Mouse (Mus musculus) MEL (cell line): Measurements from ENCODE around the gene Vps8. TPM values are rescaled to one million over a fixed set of nuclear protein-coding genes. Genes with fewer than 3 reads are reported as not detected.

Source experiments
- DNase-seq: peaks from one replicate; pipeline ENCODE4 v3.0.0; 2011; ENCODE audit warnings: low read depth, low spot score
- H3K27ac ChIP-seq: 2 replicates; pipeline ENCODE4 v1.5.1; 2012; ENCODE audit warnings: low read depth, mild to moderate bottlenecking, control low read depth, low read length, moderate library complexity; ENCODE audit not compliant: control insufficient read depth
- H3K27me3 ChIP-seq, 2 experiments: fragments of 150-350 bp in 1 of 2; sonication (generic) in 1 of 2; 2 replicates each; pipeline ENCODE4 v1.6.1; 2012; ENCODE audit warnings: low read length in 2 of 2, mild to moderate bottlenecking in 2 of 2, improper control_type of control experiment in 1 of 2, moderate library complexity in 1 of 2; ENCODE audit not compliant: insufficient read depth in 2 of 2, control insufficient read depth in 1 of 2
- H3K36me3 ChIP-seq, 2 experiments: 2 replicates each; pipeline ENCODE4 v1.6.1; 2012 to 2014; ENCODE audit warnings: low read length in 2 of 2, improper control_type of control experiment in 1 of 2, inconsistent platforms in 1 of 2, mild to moderate bottlenecking in 1 of 2; ENCODE audit not compliant: insufficient read depth in 2 of 2, control insufficient read depth in 1 of 2
- H3K4me1 ChIP-seq, 2 experiments: fragments of 150-350 bp in 1 of 2; sonication (generic) in 1 of 2; 2 replicates each; pipeline ENCODE4 v1.6.1; 2012; ENCODE audit warnings: low read length in 2 of 2, improper control_type of control experiment in 1 of 2, mild to moderate bottlenecking in 1 of 2; ENCODE audit not compliant: insufficient read depth in 2 of 2, control insufficient read depth in 1 of 2
- H3K4me3 ChIP-seq, 2 experiments: fragments of 150-350 bp in 1 of 2; sonication (generic) in 1 of 2; 2 replicates each; pipeline ENCODE4 v1.5.1; 2012; ENCODE audit warnings: low read depth in 2 of 2, low read length in 2 of 2, mild to moderate bottlenecking in 2 of 2, moderate library complexity in 2 of 2, control low read depth in 1 of 2, improper control_type of control experiment in 1 of 2; ENCODE audit not compliant: control insufficient read depth in 1 of 2, insufficient read depth in 1 of 2
- H3K79me2 ChIP-seq: 2 replicates; pipeline ENCODE4 v1.6.1; 2012; ENCODE audit warnings: mild to moderate bottlenecking, low read length, moderate library complexity; ENCODE audit not compliant: control insufficient read depth, poor library complexity, insufficient read depth
- H3K9ac ChIP-seq: 2 replicates; pipeline ENCODE4 v1.6.1; 2012; ENCODE audit warnings: low read depth, mild to moderate bottlenecking, control low read depth, low read length, moderate library complexity; ENCODE audit not compliant: control insufficient read depth, poor library complexity, severe bottlenecking
- H3K9me3 ChIP-seq: fragments of 150-350 bp; sonication (generic); replicated peaks from 2 replicates; pipeline ENCODE4 v1.6.1; 2012; ENCODE audit warnings: mild to moderate bottlenecking, low read length, improper control_type of control experiment, moderate library complexity; ENCODE audit not compliant: insufficient read depth
- BHLHE40 ChIP-seq: IDR thresholded peaks from 2 replicates; pipeline ENCODE4 v1.6.1; 2012; ENCODE audit warnings: low read depth, mild to moderate bottlenecking, inconsistent platforms, low read length, improper control_type of control experiment, borderline replicate concordance
- CHD1 ChIP-seq: IDR thresholded peaks from 2 replicates; pipeline ENCODE4 v1.6.1; 2012; ENCODE audit warnings: low read depth, mild to moderate bottlenecking, inconsistent platforms, low read length, improper control_type of control experiment
- CHD2 ChIP-seq: IDR thresholded peaks from 2 replicates; pipeline ENCODE4 v1.6.1; 2011; ENCODE audit warnings: low read length, improper control_type of control experiment
- CTCF ChIP-seq, 3 experiments: IDR thresholded peaks in 2 of 3; conservative IDR thresholded peaks in 1 of 3; 2 replicates each; pipeline ENCODE4 v1.5.1; 2011 to 2012; ENCODE audit warnings: low read length in 3 of 3, low read depth in 2 of 3, mild to moderate bottlenecking in 2 of 3, improper control_type of control experiment in 1 of 3, inconsistent platforms in 1 of 3, mixed read lengths in 1 of 3, moderate library complexity in 1 of 3; ENCODE audit not compliant: control insufficient read depth in 1 of 3, insufficient read depth in 1 of 3, poor library complexity in 1 of 3, severe bottlenecking in 1 of 3
- ELF1 ChIP-seq: IDR thresholded peaks from 2 replicates; pipeline ENCODE4 v1.6.1; 2014; ENCODE audit warnings: low read depth, mild to moderate bottlenecking, inconsistent platforms, low read length, improper control_type of control experiment, moderate library complexity
- EP300 ChIP-seq, 2 experiments: IDR thresholded peaks; 2 replicates each; pipeline ENCODE4 v1.6.1; 2011; ENCODE audit warnings: improper control_type of control experiment in 2 of 2, low read length in 2 of 2, low read depth in 1 of 2, mild to moderate bottlenecking in 1 of 2
- MAX ChIP-seq: IDR thresholded peaks from 2 replicates; pipeline ENCODE4 v1.6.1; 2011; ENCODE audit warnings: low read length, improper control_type of control experiment
- MAZ ChIP-seq: IDR thresholded peaks from 2 replicates; pipeline ENCODE4 v1.6.1; 2012; ENCODE audit warnings: low read depth, mild to moderate bottlenecking, inconsistent platforms, low read length, improper control_type of control experiment
- MYB ChIP-seq: IDR thresholded peaks from 2 replicates; pipeline ENCODE4 v1.6.1; 2011; ENCODE audit warnings: mild to moderate bottlenecking, low read depth, low read length, improper control_type of control experiment
- MYC ChIP-seq: IDR thresholded peaks from 2 replicates; pipeline ENCODE4 v1.6.1; 2011; ENCODE audit warnings: low read depth, mild to moderate bottlenecking, low read length, improper control_type of control experiment, moderate library complexity
- POLR2AphosphoS2 ChIP-seq: IDR thresholded peaks from 2 replicates; pipeline ENCODE4 v1.6.1; 2011; ENCODE audit warnings: low read length, improper control_type of control experiment
- RAD21 ChIP-seq: IDR thresholded peaks from 2 replicates; pipeline ENCODE4 v1.6.1; 2011; ENCODE audit warnings: mild to moderate bottlenecking, low read depth, low read length, improper control_type of control experiment
- SIN3A ChIP-seq: IDR thresholded peaks from 2 replicates; pipeline ENCODE4 v1.6.1; 2012; ENCODE audit warnings: low read length, improper control_type of control experiment, inconsistent platforms
- SMC3 ChIP-seq: IDR thresholded peaks from 2 replicates; pipeline ENCODE4 v1.6.1; 2011; ENCODE audit warnings: low read depth, low read length, improper control_type of control experiment
- TAL1 ChIP-seq: IDR thresholded peaks from 2 replicates; pipeline ENCODE4 v1.6.1; 2012; ENCODE audit warnings: mild to moderate bottlenecking, inconsistent platforms, low read length, moderate library complexity, mixed read lengths
- TBP ChIP-seq: IDR thresholded peaks from 2 replicates; pipeline ENCODE4 v1.8.0; 2011; ENCODE audit warnings: low read depth, low read length, improper control_type of control experiment
- ZC3H11A ChIP-seq: IDR thresholded peaks from 2 replicates; pipeline ENCODE4 v1.6.1; 2012; ENCODE audit warnings: low read depth, mild to moderate bottlenecking, inconsistent platforms, low read length, improper control_type of control experiment
- ZKSCAN1 ChIP-seq: IDR thresholded peaks from 2 replicates; pipeline ENCODE4 v1.6.1; 2012; ENCODE audit warnings: low read depth, mild to moderate bottlenecking, inconsistent platforms, low read length, improper control_type of control experiment, moderate library complexity
- ZNF384 ChIP-seq: IDR thresholded peaks from 2 replicates; pipeline ENCODE4 v1.6.1; 2012; ENCODE audit warnings: low read depth, mild to moderate bottlenecking, inconsistent platforms, low read length, improper control_type of control experiment
- polyA plus RNA-seq, 2 experiments: library from polyadenylated mRNA; stranded (reverse) in 1 of 2; unstranded in 1 of 2; fragments of >175 nt in 1 of 2; fragments of >200 nt in 1 of 2; gene quantifications; 2 replicates each; pipeline versions ENCODE4 v1.2.1 to v1.2.4; 2012; ENCODE audit warnings: low replicate concordance in 2 of 2, low read depth in 1 of 2; ENCODE audit not compliant: insufficient read length in 2 of 2, insufficient read depth in 1 of 2, missing spikeins in 1 of 2
- total RNA-seq: library from RNA; depleted of rRNA; stranded (reverse); fragments of 300-350 nt; gene quantifications from 2 replicates; pipeline ENCODE4 v1.2.3, GENCODE M21; 2012

Vps8 gene
- total and polyA plus RNA-seq, 3 experiments, result 10.5 to 14.0 TPM; not detected in 1

- Histone ChIP-seq H3K4me1 (no peaks in the 10 kb centered on the region), H3K9me3 (no peaks in the 10 kb centered on the region), H3K4me3 (no peak overlapping the region), H3K27ac (no peak overlapping the region), H3K79me2 (no peaks in the 10 kb centered on the region), H3K9ac (no peak overlapping the region), H3K36me3 (no peaks in the 10 kb centered on the region; a peak in 1 of 4 replicates), H3K27me3 (no peaks in the 10 kb centered on the region)
- peak; percentile 64 for DNase-seq
- TF ChIP-seq ELF1 (no peak), SMC3 (peak; percentile 90), MAX (no peak), MAZ (no peak), ZC3H11A (peak; percentile 88), CTCF (IDR thresholded peaks at IDR 0.05 in 2 of 3, conservative IDR thresholded peaks at IDR 0.05 in 1 of 3; ENCODE audit: control insufficient read depth in 1 of 3, insufficient read depth in 1 of 3, low read depth in 2 of 3, low read length in 3 of 3, poor library complexity in 1 of 3, severe bottlenecking in 1 of 3) (peak; percentile 80 to 93 (median 85)), MYB (no peak), ZKSCAN1 (no peak), CHD1 (no peak), RAD21 (peak; percentile 94), EP300 (IDR thresholded peaks at IDR 0.05; ENCODE audit: low read depth in 1 of 2, low read length in 2 of 2) (no peak)
- TF ChIP-seq, all 39 proteins: peak for 4
Measured at GRCm38 (mm10) chr16:21488413-21488812, 65.5 kb downstream of the Vps8 start.

DNA sequence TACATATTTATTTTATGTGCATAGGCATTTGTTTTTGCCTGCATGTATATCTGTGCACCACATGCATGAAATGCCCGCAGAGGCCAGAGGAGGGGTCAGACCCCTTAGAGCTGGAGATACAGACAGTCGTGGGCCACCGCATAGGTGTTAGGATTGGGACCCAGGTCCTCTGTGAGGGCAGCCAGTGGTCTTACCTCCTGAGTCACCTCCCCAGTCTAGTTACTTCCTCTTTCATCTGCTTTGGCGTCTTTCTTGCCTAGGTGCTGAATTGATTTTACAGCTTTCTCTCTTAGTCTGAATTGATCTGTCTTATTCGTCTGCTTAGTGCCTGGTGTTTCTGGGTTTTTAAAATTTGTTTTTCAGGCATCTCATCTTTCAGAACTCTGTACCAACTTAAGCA lies 69.4 kb downstream of the Vps8 start:
- no peaks in the 10 kb centered on the region for H3K36me3 ChIP-seq
- no peak overlapping the region for H3K4me3 ChIP-seq
- no peak overlapping the region for H3K27ac ChIP-seq
- no peaks in the 10 kb centered on the region for H3K27me3 ChIP-seq
- TF ChIP-seq ZNF384, result no peak
- no peak for TF ChIP-seq CHD1
- no peak for TF ChIP-seq POLR2AphosphoS2
- no peak for TF ChIP-seq TAL1
- TF ChIP-seq SIN3A, result no peak
- no peak for TF ChIP-seq CHD2
- TF ChIP-seq MYC, result no peak
- no peak for TF ChIP-seq BHLHE40
- TF ChIP-seq ZKSCAN1, result no peak
- TF ChIP-seq TBP, result no peak
- no peak for TF ChIP-seq MAX
- H3K9ac ChIP-seq, result no peak overlapping the region
- peak; percentile 32 for DNase-seq
- H3K4me1 ChIP-seq, result no peaks in the 10 kb centered on the region
- H3K79me2 ChIP-seq, result no peaks in the 10 kb centered on the region
- H3K9me3 ChIP-seq, result no peaks in the 10 kb centered on the region
